Comparison of ENCODE assay signal across 13 mouse cellular contexts in genomic region chr2:60864977-60865376, GRCm38 (mm10).
DNase-seq lines count a peak whose midpoint lies in the region; ATAC-seq lines count a peak whose summit lies in the region.
"Had no signal": no experiment of that assay in that cellular context is flagged by ENCODE, and none has a peak within 500 bp of the region (broad histone marks: within the 10 kb centered on the region; RNA-seq: fewer than 3 reads in every experiment).

No protein-coding gene starts in this region.

- no peaks in the 10 kb centered on the region for H3K36me3 ChIP-seq in heart, embryonic 15.5 days
- H3K36me3 ChIP-seq in midbrain, embryonic 11.5 days (ENCODE audit: control insufficient read depth, insufficient read depth, low read length): no peaks in the 10 kb centered on the region
- H3K36me3 ChIP-seq in midbrain, embryonic 15.5 days (replicated peaks): no peaks in the 10 kb centered on the region
- H3K36me3 ChIP-seq in liver, embryonic 13.5 days: no peaks in the 10 kb centered on the region
- H3K36me3 ChIP-seq: midbrain, embryonic 10.5 days had no signal

- no peak overlapping the region for H3K9ac ChIP-seq in heart, embryonic 15.5 days
- H3K9ac ChIP-seq in midbrain, embryonic 11.5 days (ENCODE audit: low read length): no peak overlapping the region
- no peak overlapping the region for H3K9ac ChIP-seq in midbrain, embryonic 15.5 days
- H3K9ac ChIP-seq in liver, embryonic 13.5 days: no peak overlapping the region

- H3K4me1 ChIP-seq in heart, embryonic 15.5 days (replicated peaks): peaks cover 62% of the 10 kb centered on the region
- H3K4me1 ChIP-seq in midbrain, embryonic 11.5 days (ENCODE audit: control insufficient read depth, insufficient read depth, low read length): no peaks in the 10 kb centered on the region
- H3K4me1 ChIP-seq in midbrain, embryonic 15.5 days: no peaks in the 10 kb centered on the region
- peaks cover 68% of the 10 kb centered on the region for H3K4me1 ChIP-seq in liver, embryonic 13.5 days (replicated peaks)

- no peak for DNase-seq in heart, postnatal 10 days
- peak; percentile 12 for DNase-seq in midbrain, embryonic 11.5 days (ENCODE audit: low spot score, missing footprints)
- DNase-seq in liver, embryonic 13.5 days: no peak
- peak; percentile 83 for DNase-seq in yolk sac, embryonic 10.5 days (ENCODE audit: low spot score)
- no peak for DNase-seq in layer of hippocampus, postnatal 25 days (ENCODE audit: extremely low spot score in 1 of 2, low spot score in 1 of 2)
- no peak for DNase-seq in cerebellum, adult 11 months
- DNase-seq: adrenal gland, postnatal 25 days; cerebellum, adult 8-10 months; right cerebral cortex, adult 18-20 months; thymus, postnatal 4 days had no signal

- 39% methylated on average over 5 of the region's 5 CpGs for WGBS in heart, embryonic 15.5 days
- 72% methylated on average over 5 of the region's 5 CpGs for WGBS in midbrain, embryonic 11.5 days
- WGBS in midbrain, embryonic 15.5 days: 72% methylated on average over 5 of the region's 5 CpGs
- WGBS in liver, embryonic 13.5 days (ENCODE audit: insufficient replicate concordance): 41% methylated on average over 5 of the region's 5 CpGs

- 0 out of 2 replicates have a peak overlapping the region, but pooled peaks have one; percentile 35 for H3K27ac ChIP-seq in heart, embryonic 15.5 days
- H3K27ac ChIP-seq in midbrain, embryonic 11.5 days (ENCODE audit: low read depth, low read length): no peak overlapping the region
- no peak overlapping the region for H3K27ac ChIP-seq in midbrain, embryonic 15.5 days
- peak overlapping the region; percentile 47 for H3K27ac ChIP-seq in liver, embryonic 13.5 days
- H3K27ac ChIP-seq: midbrain, embryonic 10.5 days had no signal

- H3K27me3 ChIP-seq in heart, embryonic 15.5 days: no peaks in the 10 kb centered on the region
- no peaks in the 10 kb centered on the region for H3K27me3 ChIP-seq in midbrain, embryonic 11.5 days (ENCODE audit: control insufficient read depth, insufficient read depth, low read length)
- H3K27me3 ChIP-seq in midbrain, embryonic 15.5 days (replicated peaks): no peaks in the 10 kb centered on the region
- no peaks in the 10 kb centered on the region for H3K27me3 ChIP-seq in liver, embryonic 13.5 days

- intact Hi-C loops in heart, postnatal 10 days (cut with DNase I): no loop called here

- no peak for ATAC-seq in heart, embryonic 15.5 days (replicated peaks; ENCODE audit: insufficient number of reproducible peaks, insufficient read depth, low FRiP score, low read depth)
- no peak for ATAC-seq in midbrain, embryonic 11.5 days (ENCODE audit: low FRiP score)
- no peak for ATAC-seq in midbrain, embryonic 15.5 days (replicated peaks)
- ATAC-seq in liver, embryonic 13.5 days (ENCODE audit: low read depth): no peak; the same call in 1 of the 2 replicates

- no peak overlapping the region for H3K4me2 ChIP-seq in heart, embryonic 15.5 days
- no peak overlapping the region for H3K4me2 ChIP-seq in midbrain, embryonic 11.5 days
- no peak overlapping the region for H3K4me2 ChIP-seq in midbrain, embryonic 15.5 days
- H3K4me2 ChIP-seq in liver, embryonic 13.5 days: no peak overlapping the region

- no peak overlapping the region for H3K4me3 ChIP-seq in heart, embryonic 15.5 days
- no peak overlapping the region for H3K4me3 ChIP-seq in midbrain, embryonic 11.5 days (ENCODE audit: low read depth, low read length)
- no peak overlapping the region for H3K4me3 ChIP-seq in midbrain, embryonic 15.5 days
- no peak overlapping the region for H3K4me3 ChIP-seq in liver, embryonic 13.5 days (replicated peaks)
- H3K4me3 ChIP-seq: midbrain, embryonic 10.5 days had no signal

- H3K9me3 ChIP-seq in heart, embryonic 15.5 days (replicated peaks): no peaks in the 10 kb centered on the region
- H3K9me3 ChIP-seq in midbrain, embryonic 11.5 days (ENCODE audit: control insufficient read depth, low read length): no peaks in the 10 kb centered on the region
- no peaks in the 10 kb centered on the region for H3K9me3 ChIP-seq in midbrain, embryonic 15.5 days
- H3K9me3 ChIP-seq in liver, embryonic 13.5 days (replicated peaks): no peaks in the 10 kb centered on the region
- H3K9me3 ChIP-seq: midbrain, embryonic 10.5 days had no signal

Comparison
In these comparisons a context has a peak if more than half of its experiments do, and no peak if none do; other contexts are left out.
1. H3K27ac ChIP-seq: peak in heart, embryonic 15.5 days (single experiment) and liver, embryonic 13.5 days (single experiment); none in midbrain, embryonic 11.5 days (single experiment) and midbrain, embryonic 15.5 days (single experiment).
2. DNase-seq: peak in midbrain, embryonic 11.5 days (single experiment) and yolk sac, embryonic 10.5 days (single experiment); none in heart, postnatal 10 days (0 of 2), liver, embryonic 13.5 days (single experiment), layer of hippocampus, postnatal 25 days (0 of 2) and cerebellum, adult 11 months (single experiment).